Mouse (Mus musculus) CD4-positive helper T cell, adult 2 months (primary cell): ENCODE results near the gene Lctl.

Experiments used
- DNase-seq: peaks from one replicate; pipeline ENCODE4 v3.0.0-alpha.2; 2012; ENCODE audit warnings: low read depth, missing footprints, low spot score

Lctl gene

DNA sequence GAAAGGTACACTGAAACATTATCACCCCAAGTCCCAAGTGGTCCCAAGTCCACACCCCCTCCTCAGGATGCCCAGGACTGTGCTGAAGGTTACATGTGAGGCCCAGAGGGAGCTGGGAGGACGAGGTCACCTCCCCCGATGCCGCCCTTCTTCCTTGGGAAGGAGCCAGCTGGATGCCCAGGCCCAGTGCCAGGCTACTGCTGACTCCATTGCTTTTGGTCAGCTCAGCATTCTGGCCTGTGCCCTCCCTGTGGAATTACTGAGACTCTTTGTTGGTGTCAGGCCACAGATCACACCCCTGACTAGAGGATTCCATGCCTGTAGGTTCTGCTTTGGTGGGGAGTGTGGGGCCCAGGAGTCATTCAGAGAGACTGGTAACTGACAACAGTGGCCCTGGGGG, at the start of gene Lctl:
Gene Lctl, plus strand, starts transcription at position 272 of the 400 bp plus-strand sequence.
- DNase-seq = peak; percentile 10

DNA sequence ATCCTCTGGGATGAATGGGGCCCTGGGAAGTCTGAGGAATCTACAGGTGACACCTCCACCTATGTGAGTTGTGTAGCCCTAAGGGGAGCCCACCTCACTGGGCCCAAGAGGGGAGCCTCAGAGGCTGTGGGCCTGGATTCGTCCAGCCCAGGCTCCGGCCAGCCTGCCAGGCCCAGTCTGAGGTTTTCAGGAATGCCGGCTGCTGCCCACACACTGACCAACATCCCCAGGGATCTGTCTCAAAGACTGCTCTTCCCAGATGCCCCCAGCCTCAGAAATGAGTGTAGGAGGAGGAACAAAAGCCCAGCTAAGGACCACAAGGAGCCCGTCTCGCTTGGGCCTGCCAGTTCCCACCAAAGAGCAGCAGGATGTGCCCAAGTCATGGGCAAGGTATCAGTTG, 49.2 kb upstream of the Lctl start:
- DNase-seq = no peak

DNA sequence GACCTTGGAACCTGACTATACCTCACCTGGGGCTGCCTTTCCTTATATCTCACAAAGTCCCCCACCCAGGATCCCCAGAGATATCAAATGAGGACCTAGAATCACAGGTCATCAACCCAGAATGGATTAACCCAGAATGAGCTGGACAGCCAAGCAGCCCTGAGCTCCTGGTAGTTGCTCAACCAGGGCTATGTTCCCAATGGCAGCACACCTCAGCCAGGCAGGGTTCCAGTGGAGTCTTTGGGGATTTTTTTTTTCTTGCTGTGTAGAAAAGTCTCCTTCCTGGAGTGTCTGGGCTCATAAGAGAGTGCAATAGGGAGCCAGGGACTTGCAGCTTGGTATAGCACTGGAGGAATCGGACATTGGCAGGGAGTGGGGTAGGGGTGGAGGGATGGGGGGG, 48.4 kb upstream of the Lctl start:
- no peak for DNase-seq

DNA sequence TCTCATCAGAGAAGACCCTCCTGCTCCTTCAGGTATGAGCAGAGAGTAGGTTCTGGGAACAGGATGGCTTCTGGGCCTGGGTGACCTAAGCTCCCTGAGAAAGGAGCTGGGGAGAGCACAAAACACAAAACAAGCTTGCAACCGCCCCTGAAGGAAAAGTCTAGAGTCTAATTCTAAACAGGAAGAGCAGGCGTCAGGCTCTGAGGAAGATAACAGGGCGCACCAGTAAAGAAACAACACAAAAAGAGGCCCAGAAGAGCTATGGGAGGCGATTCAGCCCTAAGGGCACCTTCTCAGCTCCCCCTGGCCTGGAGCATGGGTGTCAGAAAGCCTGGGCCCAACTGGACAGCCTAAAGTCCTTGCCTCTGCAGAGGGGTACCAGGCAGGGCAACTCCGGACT, 47.8 kb upstream of the Lctl start:
- DNase-seq = no peak

DNA sequence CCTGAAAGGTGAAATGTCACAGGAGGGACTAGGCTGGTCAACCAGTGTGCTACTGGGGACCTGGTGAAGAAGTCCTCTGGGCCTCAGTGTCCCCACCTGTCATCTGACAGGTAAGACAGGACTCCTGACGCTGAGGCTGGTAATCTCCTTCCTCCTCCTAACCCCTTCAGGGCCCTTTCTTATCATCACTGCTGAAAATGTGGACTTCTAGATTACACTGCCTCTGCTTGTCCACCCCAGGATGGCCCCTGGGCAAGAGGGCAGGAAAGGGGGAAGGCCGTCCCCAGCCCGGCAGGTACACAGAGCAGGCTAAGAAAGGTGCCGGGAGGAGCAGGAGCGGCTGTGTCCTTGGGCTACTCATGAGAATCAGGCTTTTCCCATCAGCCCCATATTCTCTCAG, 46.3 kb upstream of the Lctl start:
- DNase-seq = no peak

DNA sequence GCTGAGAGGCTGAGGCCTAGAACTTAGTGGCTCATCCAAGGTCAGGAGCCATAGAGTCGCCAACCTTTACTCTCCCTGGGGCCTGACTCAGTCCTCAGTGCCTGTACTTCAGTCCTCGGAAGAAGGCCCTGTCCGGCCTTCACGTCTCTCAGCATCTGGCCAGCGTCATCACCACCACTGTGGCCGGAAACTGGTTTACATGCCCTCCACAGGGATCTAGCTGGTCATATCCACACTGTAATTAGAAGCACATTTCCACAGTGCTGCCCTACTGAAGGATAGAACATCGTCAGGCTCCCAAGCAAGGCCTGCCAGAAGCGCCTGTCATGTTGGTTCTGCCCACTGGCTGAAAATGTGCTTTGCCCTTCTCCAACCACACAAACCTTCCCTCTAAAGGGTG, 42.1 kb upstream of the Lctl start:
- no peak for DNase-seq

DNA sequence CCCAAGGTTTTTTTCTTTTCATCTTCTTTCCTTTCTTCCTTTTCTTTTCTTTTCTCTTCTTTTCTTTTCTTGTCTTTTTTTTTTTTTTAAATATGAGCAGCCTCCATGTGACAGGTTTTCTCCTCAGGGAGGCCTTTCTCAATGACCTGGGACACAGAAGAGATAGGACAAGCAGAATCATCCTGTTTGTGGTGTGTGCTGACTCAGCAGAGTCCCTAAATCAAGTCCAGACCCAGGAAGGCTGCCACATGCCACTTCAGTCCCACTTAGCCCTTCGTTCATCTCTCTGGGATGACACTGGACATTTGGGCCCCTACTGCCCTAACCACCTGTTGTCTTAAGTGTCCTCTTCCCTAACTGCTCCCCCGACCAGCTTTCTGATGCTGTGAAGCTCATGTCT, 40.5 kb upstream of the Lctl start:
- DNase-seq = no peak

DNA sequence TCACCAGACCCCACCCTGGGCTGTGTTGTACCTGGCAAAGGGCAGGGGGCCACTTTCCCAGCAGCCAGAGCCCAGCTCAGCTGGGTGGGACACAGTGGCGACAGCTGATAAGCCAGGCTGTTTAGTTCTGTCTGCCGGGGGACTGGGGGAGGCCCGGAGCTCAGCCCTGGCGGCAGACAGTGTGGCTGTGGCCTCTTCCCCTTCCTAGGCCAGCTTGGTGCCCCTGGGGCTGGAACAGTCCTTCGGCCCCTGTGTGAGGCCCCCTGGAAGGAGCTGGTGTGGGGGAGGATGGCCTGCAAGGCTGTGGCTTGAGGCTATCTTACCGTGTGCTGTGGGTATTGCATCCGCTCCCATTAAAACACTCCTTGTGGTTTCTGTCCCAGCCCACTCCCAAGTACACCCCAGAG, 38.6 kb upstream of the Lctl start:
- no peak for DNase-seq

DNA sequence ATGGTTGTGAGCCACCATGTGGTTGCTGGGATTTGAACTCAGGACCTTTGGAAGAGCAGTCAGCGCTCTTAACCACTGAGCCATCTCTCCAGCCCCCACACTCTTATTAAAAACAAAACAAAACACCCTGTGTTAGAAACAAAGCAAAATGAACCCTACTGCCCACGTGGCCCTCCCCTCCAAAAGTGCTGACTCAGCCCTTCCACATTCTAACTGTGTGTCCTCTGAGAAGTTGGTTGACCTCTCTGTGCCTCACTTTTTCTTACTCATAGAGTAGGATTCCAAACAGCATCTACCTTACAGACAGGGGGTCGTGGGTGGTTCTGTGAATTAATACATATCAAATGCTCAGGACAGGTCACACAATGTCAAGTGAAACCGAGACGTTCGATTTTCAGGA, 37.0 kb upstream of the Lctl start:
- DNase-seq = no peak

DNA sequence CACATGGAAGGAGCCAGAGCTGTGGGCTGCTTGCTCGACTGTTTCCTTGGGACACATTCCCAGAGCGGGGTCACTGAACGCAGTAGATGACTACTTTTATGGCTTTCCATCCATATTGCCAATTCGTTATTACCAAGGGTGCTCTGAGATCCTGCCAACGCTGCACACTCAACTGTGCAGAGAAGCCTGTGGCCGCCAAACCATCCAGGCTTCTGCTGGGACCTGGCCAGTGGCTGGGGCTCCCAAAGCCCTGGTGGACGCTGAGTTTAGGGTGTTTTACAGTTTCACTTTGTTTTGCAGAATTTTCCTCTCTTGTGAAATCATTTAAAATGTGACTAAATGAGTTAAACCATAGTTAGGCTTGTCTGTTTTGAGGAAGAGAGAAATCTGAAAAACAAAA, 32.7 kb upstream of the Lctl start:
- no peak for DNase-seq

DNA sequence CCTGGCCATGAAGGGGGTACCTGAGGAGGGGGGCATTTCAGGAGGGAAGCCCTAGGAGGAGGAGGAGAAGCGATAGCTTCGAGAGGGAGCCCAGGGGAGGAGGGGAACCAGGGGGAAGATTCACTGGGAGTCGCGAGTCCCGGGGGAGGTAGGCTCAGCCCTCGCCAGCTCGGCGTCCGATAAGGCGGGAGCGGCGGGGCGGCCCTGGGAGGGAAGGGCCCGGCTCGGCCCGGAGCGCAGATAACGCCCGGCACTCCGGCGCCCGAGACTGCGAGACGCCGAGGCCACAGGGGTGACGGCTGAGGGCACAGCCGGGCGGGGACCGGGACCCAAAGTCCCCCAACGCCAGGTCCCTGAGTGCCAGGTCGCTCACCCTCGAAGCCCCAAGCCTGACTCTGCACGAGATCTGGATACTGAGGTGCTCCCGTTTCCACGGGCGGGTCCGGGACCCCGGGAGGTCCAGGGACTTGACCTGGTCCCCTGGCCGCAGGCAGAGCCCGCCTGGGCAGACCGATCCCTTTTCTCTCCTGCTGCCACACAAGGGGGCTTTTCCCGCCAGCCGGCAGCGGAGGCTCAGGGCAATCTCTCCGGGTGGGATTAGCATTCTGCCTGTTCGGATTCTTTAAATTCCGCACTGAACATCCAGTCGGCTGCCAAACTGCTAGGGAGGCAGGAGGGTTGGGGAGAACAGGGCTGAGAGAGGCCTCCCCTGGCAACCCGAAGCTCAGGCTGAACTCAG, 32.1 kb upstream of the Lctl start:
- DNase-seq = no peak

DNA sequence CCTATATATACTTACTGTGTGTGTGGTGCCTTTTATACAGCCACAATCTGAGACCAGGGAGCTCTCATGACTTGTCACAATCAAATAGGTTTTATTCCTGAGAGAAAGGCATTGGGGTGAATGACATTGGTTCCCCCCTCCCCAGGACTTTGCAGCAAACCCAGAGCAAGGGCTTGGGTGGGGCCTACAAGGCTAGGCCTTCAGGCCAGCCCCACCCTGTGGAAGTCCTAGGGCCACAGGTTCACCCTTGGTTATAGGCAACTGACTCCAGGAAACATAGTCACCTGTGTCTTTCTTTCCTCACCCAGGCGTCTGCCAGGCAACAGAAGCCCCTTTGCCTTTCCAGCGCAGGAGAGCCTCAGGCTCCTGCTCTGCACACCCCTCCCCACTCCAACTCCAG, 31.0 kb upstream of the Lctl start:
- no peak for DNase-seq

DNA sequence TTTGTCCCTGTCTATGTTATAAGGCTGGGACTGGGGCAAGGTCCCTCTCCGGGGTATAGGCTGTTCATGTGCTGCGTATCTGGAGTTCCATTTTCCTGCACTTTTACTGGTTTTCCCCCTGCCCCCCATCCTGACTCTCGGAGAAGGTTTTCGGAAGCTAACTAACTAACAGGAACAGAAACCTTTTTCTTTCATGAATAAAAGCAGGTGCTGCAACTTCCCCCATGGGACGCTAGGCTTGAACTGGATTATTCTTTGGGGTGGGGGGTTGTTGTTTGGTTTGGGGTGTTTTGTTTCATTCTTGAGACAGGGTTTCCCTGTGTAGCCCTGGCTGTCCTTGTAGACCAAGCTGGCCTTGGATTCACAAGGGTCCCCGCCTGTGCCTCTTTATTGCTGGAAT, 30.4 kb upstream of the Lctl start:
- DNase-seq = no peak

DNA sequence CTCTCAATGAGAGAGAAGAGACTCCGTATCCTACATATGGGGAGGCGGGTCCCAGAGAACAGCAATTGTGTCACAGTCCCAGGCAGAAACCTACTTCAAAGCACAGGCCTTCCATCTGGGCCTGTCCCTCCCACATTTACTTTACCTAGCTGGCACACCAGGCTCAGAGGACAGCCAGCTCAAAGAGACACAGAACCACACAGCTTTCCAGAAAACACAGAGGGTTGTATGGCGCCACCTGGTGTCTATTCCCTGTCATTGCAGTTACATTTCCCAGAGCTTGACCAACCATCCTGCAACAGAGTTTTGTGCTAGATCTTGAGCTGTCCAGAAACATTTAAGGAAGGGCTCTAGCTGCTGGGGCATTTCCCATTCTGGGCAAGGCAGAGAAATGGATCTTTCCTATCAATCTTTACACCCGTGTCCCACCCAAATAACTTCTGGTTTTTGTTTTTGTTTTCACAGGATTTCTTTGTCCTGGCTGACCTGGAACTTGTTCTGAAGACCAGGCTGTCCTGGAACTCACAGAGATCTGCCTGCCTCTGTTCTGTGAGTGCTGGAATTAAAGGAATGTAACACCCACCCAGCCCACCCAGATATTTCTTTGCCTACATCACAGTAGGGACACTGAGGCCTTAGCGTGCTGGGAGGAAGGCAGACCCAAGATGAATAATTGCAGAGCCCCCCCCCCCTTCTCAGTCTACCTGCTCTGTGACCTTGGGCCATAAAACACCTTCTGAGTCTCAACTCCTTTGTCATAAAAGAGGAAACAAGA, 29.3 kb upstream of the Lctl start:
- peak; percentile 45 for DNase-seq

DNA sequence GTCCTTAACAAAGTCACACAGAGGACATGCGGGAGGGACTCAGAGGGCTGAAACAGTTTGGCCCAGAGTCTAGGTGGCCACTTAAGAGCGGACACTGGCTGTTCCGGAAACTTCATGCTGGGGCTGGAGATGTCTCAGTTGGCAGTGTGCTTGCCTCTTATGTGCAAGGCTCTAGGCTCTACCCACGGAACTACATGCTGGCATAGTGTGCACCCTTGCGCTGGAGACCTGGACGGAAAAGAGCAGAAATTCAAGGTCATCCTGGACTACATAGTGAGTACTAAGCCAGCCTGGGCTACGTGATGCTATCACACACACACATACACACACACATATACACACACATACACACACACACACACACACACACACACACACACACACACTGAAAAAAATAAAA, 28.6 kb upstream of the Lctl start:
- DNase-seq = no peak

DNA sequence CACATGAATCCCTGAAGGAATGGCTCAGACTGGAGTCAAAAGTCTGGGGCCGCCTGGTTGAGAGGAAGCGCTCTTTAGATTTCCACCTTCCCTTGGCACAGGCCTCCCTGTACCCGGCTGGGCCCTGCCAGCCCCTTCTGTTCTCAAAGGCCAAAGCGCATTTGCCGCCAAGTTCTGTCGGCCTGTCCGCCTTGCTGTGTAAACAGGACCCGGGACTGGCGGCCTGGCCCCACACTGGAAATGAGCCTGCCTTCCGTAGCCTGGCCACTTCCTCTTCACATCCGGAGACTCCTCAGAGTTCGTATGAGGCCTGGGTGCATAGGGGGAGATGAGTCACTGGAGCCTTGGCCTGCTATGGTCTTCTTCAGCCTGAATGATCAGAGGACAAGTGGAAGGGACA, 27.9 kb upstream of the Lctl start:
- no peak for DNase-seq

DNA sequence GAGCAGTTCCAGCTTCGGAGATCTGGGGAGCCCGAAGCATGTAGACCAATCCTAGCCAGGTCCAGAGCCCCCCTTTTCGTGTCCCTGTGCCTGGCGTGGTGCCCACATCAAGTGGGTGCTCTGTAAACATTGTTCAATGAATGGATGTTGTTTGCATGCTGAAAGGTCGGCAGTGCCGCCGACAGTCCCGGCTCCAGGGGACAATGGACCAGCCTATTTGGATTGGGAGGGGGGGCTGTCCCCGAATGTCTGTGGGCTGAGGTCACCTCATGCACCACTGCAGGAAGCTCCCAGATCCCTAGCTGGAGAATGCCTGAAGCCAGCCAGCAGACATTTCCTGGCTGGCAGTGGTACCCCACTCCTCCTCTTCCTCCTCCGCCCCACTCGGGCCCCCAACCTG, 22.9 kb upstream of the Lctl start:
- no peak for DNase-seq

DNA sequence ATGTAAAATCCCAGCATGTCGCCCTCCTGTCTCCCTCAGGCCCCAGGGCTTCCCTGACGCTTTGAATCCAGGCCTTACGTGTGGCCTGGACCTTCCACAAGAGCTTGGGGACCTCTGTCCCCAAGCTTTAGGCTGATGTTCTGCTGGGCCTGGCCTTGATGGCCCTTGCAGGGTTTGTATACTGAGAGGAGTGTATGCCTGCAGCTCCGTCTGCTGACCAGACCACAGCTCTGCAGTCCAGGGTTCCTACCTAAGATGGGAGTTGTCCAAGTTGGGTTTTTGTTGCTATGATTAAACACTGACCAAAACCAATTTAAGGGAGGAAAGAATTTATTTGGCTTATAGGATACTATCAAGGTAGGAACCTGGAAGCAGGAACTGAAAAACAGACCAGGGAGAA, 18.7 kb upstream of the Lctl start:
- DNase-seq = no peak

DNA sequence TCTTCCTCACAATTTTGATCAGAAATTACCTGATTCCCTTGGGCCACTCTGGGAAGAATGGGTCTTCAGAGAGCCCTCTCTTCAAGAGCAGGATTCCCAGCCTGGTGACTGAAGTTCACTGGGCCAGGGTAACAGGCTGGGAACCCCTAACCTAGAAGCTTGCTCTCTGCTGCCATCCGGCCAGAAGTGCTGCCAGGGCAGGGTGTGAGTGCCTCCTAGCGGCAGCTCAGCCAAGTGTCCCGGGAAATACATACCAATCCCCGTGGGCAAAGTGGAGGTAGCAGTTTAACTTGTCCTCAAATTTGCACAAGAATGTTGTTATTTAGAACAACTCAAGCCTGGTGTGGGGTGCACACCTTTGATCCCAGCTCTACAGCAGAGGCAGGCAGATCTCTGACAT, 16.5 kb upstream of the Lctl start:
- DNase-seq = peak; percentile 56

DNA sequence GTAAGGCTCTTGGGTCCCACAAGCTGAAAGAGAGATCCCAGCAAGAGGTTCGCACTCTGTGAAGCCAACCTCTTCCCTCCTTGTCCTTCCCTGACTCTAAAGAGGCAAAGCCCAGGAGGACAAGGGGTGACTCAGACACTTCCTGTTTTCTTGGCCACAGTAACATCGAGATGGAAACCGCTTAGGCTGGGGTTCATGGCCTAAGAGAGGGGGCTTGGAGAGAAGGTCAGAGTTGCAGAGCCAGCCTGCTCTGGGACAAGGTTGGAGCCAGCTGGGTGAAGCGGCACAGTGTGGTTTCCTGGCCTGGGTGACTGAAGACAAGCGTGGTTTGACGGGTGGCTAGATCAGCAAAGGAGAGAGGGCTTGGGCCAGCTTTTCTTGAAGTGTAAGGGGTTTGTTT, 11.6 kb upstream of the Lctl start:
- no peak for DNase-seq

DNA sequence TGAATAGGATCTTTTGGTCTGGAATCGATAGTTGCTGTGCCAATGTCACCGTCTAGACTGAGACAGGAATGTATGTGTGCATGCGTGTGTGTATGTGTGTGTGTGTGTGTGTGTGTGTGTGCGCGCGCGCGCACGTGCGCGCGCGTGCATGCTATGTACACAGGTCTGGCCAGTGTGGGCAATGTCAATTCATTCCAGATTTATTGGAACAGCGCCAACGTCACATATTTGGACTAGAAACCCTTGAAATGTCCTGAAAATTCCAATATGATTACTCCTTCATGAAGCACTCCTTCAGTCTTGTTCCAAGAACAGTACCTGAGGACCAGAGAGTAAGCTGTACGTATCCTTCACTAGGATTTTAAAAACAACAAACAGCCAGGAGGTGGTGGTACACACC, 6.4 kb upstream of the Lctl start:
- DNase-seq = no peak

DNA sequence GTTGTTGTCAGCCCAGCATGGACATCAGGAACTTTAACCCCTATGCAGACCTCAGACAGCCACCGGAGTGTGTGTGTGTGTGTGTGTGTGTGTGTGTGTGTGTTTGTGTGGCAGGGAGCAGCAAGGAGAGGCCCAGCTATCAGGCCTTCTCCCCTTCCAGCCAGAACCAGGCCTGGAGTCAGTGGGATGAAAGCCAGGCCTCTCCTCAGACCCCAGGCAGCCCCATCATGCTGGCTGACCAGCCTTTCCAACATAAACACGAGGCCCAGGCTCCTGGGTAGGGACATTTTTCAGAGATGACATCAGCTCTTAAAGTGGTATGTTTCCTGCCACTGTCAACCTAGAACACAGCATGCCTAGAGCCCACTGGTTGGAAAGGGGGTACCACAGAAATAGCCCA, 2.3 kb upstream of the Lctl start:
- DNase-seq = no peak

DNA sequence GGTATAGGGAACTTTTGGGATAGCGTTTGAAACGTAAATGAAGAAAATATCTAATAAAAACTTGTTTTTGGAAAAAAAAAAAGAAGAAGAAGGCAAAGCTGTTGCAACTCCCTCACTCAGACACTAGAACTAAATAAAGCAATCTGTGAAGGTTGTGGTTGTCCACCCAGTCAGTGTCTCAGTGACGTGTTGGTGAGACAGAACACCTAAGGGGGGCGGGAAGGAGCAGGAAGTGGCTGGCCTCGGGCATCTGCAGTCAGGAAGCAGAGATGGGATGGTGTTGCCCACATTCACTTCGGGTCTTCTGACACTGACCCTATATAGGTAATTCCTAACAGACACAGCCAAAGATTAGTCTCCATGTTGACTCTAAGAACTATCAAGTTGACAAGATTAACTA, 1.2 kb upstream of the Lctl start:
- DNase-seq = no peak
